Mouse (Mus musculus) monocyte, adult 5-6 weeks (primary cell): Measurements from ENCODE around the gene Snta1. TPM values are rescaled to one million over a fixed set of nuclear protein-coding genes. Genes with fewer than 3 reads are reported as not detected.

Experiments
- ATAC-seq: fragments of 153-309, 156-312 bp; replicated peaks from 2 replicates; pipeline ENCODE4 v1.8.0; 2017; ENCODE audit warnings: mild to moderate bottlenecking; ENCODE audit not compliant: low TSS enrichment, insufficient number of reproducible peaks, severe bottlenecking, poor library complexity, low FRiP score
- total RNA-seq: library from RNA; stranded (forward); fragments of 200-1000, 200-491, 200-594 nt; gene quantifications from 3 replicates; pipeline ENCODE4 v1.2.3, GENCODE M21; 2017

The Snta1 gene
- total RNA-seq, 1 experiment from 2014 or later = 4.9 TPM

DNA sequence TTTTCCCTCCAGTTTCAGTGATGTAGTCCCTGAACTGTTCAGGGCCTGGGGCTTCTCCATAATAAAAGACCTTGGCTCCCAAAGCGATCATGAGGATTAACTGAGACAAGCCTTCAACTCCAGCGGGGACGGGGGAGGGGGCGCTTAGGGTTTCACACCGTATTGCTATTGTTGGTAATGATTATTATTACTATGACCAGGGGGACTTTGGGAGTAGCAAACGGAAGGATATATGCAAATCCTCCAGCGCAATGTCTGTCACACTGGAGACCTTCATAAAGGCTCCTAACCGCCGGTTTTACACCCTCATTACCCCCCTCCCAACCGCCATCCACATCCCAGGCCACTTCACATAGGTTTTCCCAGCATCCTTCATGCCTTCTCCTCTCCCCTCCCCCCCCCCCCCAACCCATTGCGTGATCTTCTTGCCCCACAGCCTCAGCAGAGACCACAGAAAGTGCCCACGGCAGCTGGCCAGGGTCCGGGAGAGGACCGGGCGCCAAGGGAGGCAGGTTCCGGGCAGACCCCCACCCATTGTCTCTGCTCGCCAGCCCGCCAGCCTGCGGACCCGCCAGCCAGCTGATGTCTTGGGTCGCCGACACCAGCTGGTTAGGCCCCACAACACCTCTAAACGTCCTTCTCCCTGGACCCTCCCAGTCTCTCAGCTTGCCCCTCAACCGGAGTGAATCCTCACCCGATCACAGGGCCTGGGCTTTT lies 18.4 kb upstream of the Snta1 start:
- ATAC-seq = peak; percentile 31; the same call in 1 of the 2 replicates

DNA sequence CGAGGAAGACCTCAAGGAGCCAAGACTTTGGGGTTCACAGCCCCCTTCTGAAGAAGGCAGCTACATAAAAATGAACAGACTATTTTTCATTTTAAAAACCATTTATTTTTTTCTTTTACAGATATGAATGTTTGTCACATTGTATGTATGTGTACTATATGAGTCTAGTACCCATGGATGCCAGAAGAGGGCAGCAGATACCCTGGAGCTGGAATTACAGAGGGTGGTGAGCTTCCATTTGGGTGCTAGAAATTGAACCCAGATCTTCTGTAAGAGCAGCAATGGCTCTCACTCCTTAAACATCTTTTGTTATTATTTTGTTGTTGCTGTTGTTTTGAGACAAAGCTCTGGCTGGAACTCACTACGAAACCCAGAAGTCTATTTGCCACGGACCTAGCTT lies 17.6 kb upstream of the Snta1 start:
- no peak for ATAC-seq

- no peak for ATAC-seq
Measured at GRCm38 (mm10) chr2:154423548-154423947, 15.6 kb upstream of the Snta1 start.

DNA sequence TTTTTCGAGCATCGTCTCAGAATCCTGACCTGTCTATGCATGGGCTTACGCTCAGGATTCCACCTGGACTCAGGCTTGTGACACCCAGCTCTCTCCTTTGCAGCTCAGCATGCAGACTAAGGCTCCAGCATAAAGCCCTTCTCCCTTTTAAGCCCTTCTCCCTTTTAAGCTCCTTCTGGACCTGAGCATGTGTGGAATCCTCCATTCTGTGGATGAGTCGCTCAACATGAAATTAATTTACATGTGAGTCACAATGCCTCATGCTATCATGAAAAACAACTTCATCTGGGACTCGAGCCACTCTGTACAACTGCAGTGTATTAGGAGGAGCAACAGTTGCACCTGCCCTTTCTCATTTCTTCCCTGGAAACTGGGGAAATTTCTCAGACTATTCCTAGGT lies 14.3 kb upstream of the Snta1 start:
- ATAC-seq = no peak

DNA sequence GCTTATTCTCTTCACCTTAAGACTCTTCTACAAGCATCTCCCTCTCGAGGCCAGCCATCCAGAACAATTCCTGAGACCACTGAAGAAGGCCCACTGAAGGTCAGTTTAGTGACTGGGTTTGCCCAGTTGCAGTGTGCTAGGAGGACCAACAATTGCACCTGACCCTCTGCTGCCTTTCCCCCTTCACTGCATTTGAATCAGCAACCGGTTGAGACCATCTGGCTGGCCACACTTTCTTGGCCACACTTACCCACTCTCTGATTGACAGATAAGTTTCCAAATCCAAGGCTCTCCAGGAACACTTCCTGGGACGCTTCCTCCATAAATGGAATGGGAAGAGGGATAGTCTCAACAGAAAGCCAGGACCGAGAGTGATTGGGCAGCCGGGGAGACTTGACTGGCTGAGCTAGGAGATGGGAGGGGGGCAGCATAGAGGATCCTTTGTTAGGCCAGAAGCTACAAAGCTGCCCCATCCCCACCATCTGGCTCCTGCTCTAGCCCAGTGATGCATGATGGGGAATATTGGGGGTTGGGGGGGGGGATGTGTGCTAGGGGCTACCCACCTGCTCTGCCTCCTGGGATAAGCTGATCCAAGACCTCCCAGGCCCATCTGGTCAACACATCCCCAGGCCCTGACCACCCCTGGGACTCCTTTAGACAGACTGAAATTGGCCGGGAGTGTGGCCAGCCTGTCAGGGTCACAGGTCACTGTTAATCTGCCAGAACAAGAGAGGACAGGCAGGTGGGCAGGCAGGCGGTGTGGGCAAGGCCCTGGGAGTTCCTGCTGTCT lies 13.2 kb upstream of the Snta1 start:
- no peak for ATAC-seq

DNA sequence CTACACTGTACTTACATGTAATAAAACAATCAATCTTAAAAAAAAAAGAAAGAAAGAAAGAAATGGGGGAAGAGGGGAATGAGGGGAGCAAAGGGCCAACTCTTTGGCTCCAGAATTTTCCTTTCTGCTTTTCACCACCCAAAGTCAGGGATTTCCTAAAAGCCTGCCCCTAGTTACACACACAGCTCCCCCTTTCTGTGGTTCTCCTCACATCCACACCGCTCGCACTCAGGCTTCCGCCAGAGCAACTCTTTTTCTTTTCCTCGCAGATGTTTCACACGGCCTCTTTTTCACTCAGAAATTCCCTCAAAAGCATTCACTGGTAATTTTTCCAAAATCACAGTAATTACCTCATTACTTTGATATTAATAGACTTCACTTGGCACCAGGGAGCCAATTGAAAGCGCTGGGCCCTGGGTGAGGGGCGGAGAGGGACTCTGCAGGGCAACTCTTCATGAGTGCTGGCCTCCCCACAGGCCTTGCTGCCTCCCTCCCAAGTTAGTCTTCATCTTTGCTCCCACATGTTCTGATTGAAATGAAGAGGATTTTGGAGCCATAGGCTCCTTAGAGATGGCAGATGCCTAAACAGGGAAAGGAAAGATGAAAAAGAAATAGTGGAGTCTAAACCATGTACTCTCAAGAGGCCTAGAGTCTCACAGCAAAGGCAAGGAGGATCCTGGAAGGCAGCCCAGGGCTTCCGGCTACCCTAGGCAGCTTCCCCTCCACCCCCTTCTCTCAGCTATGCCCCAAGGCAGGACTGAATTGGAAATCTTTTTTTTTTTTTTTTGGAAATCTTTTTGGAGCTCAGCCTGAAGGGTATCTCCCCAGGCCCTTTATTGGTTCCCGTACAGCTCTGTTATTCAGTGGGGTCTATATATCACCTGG lies 12.0 kb upstream of the Snta1 start:
- ATAC-seq = no peak

GRCm38 (mm10) chr2:154418001-154418400 lies 10.1 kb upstream of the Snta1 start:
- no peak for ATAC-seq

DNA sequence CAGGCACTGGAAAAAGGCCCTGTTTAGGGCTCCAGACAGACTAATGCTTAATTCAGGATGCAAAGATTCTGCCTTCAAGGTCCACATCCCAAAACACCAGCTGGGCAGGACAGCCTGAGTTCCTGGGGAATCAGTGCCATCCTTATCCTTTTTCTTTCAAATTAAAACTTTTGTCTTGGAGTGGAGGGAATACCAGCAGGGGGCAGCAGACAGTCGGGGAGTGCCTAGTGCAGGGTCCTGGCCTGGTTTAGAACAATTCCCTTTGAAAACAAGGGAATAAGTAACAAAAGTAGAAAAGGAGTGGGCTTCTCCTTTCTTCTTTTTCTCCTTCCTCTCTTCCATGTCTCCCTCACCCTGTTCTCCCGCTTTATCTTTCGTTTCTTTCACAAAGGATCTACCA lies 9.2 kb upstream of the Snta1 start:
- ATAC-seq = 0 out of 2 replicates have a peak, but pooled peaks have one; percentile 53

GRCm38 (mm10) chr2:154412018-154412666 lies 4.2 kb upstream of the Snta1 start:
- no peak for ATAC-seq

- ATAC-seq = no peak
Measured at GRCm38 (mm10) chr2:154410355-154410754, 2.5 kb upstream of the Snta1 start.

DNA sequence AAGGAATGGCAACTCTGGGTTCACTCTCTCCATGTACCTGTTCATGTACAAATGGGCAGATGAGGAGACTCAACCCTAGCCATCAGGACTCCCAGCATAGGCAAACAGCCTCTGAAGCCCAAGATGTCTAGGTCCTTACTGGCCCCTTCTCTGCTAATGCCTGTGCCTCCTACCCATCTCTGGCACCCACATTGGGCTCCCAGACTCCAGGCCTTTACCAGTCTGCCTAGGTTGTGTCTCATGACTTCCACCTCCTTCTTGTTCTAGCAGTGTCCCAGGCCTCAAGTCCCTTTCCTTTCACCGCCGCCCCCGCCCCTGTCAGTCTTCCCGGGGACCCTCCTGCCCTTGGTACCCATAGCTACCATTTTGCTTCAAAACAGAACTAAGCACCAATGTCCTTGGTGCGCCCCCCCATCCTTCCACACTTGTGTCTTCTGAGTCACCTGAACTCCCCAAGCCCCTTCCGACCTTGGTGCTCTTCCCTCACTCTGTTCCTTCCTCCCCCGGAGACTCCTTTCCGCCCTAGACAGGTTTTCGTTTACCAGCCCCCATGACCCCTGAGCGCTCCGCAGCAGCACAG lies 746 bp downstream of the Snta1 start:
- no peak for ATAC-seq

DNA sequence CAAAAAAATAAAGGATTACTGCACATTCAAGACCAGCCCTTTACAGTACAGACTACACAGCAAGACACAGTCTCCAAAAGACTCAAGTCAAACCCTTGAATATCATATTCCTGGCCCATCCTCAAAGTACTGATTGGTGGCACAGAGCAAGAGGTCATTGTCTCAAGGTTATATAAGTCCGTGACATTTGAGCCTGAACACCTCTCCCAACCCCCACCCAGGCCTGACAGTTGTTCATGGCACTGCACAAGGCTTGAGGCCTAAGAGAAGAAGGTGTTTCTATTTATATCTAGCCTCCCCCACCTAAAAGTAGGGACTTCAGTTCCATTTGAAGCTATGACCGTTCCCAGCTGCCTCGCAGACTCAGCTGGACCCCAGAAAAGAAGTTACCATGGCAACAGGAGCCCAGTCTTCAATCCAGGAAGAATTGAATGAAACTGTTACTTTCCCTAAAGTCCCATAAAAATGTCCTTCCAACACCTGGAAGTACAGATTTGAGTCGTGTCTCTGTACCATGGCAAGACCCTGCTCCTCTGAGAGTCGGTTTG lies 2.4 kb downstream of the Snta1 start:
- no peak for ATAC-seq

GRCm38 (mm10) chr2:154402811-154403210 lies 5.1 kb downstream of the Snta1 start:
- no peak for ATAC-seq

GRCm38 (mm10) chr2:154401976-154402375 lies 5.9 kb downstream of the Snta1 start:
- ATAC-seq = no peak

DNA sequence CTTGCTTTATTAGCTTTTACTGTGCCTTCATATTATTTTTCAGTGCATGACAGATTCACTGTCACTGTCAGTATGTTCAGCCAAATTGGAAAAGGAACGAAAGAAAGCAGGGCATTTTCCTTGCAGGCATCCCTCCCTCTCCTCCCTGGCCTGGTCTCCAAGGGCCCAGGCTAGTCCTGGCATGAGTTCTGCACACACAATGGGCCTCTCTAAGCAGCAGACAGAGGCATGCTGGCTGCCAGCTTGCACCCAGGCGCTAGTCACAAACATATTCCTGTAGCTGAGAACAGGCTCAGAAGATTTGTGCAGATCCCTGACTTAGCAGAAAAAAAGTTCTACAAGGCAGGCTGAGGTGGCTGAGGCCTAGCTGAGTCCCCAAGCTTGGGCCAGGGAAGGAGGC lies 8.6 kb downstream of the Snta1 start:
- ATAC-seq = no peak

GRCm38 (mm10) chr2:154398267-154398666 lies 9.6 kb downstream of the Snta1 start:
- ATAC-seq = no peak

- no peak for ATAC-seq
Measured at GRCm38 (mm10) chr2:154396529-154396928, 11.4 kb downstream of the Snta1 start.

DNA sequence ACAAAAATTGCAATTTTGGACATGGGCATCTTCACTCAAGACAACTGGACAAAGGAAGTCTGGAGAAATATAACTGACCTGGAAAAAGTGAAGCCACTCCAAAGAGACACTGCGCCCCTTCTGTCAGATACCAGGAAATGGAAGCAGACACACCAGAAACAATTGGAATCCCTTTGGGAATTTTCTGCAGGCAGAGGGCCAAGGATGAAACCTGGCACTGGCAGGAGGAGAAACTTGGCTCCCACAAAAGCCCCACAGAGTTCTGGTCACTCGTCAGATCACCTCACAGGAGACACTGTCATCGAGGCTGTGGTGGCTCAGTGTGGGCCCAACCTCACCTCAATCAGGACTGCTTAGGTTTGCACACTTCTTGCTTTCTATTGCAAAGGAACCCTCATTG lies 13.3 kb downstream of the Snta1 start:
- ATAC-seq = no peak
